ENCODE assay signal across 8 mouse cellular contexts in genomic region chr16:43709062-43709413, GRCm38 (mm10). TPM values are rescaled to one million over a fixed set of nuclear protein-coding genes. Genes with fewer than 3 reads are reported as not detected.
DNase-seq lines count a peak whose midpoint lies in the region; ATAC-seq and TF ChIP-seq lines count a peak whose summit lies in the region.

No protein-coding gene starts in this region.

- H3K36me3 ChIP-seq in hindbrain, embryonic 11.5 days (ENCODE audit: control insufficient read depth, insufficient read depth, low read length): no peaks in the 10 kb centered on the region
- no peaks in the 10 kb centered on the region for H3K36me3 ChIP-seq in splenic B cell, adult 2 months (ENCODE audit: control insufficient read depth, insufficient read depth, low read length, poor library complexity, severe bottlenecking)

- no peaks in the 10 kb centered on the region for H3K9me3 ChIP-seq in hindbrain, embryonic 11.5 days (ENCODE audit: control insufficient read depth, low read length)

- peak overlapping the region; percentile 2 for H3K4me3 ChIP-seq in lung, adult 2 months (replicated peaks; ENCODE audit: extremely low read depth, low read depth, low read length)
- no peak overlapping the region for H3K4me3 ChIP-seq in hindbrain, embryonic 11.5 days (ENCODE audit: low read depth, low read length)

- H3K27ac ChIP-seq in hindbrain, embryonic 11.5 days (ENCODE audit: low read depth, low read length): no peak overlapping the region

- DNase-seq in lung, adult 2 months: no peak
- no peak for DNase-seq in lung, postnatal 10 days
- peak; percentile 4 for DNase-seq in cerebellum, adult 9-10 months
- DNase-seq in hindbrain, embryonic 11.5 days (ENCODE audit: low spot score): peak; percentile 20
- DNase-seq in splenic B cell, adult 2 months (ENCODE audit: low read depth, low spot score): peak; percentile 32
- no peak for DNase-seq in adipocyte (ENCODE audit: low spot score)
- no peak for DNase-seq in left cerebral cortex, adult 11 months (ENCODE audit: low spot score)
- no peak for DNase-seq in embryo, embryonic 10 days (ENCODE audit: low spot score)

- no peaks in the 10 kb centered on the region for H3K27me3 ChIP-seq in hindbrain, embryonic 11.5 days (ENCODE audit: control insufficient read depth, insufficient read depth, low read length)
- H3K27me3 ChIP-seq in splenic B cell, adult 2 months (ENCODE audit: control insufficient read depth, insufficient read depth, low read length, poor library complexity, severe bottlenecking): no peaks in the 10 kb centered on the region

- TF ChIP-seq CTCF in lung, adult 2 months (IDR thresholded peaks at IDR 0.05; ENCODE audit: insufficient read depth, low read length): no peak

- peaks cover 3% of the 10 kb centered on the region; the same call in 1 of the 2 replicates for H3K4me1 ChIP-seq in lung, adult 2 months (ENCODE audit: control insufficient read depth, insufficient read depth, low read length)
- H3K4me1 ChIP-seq in hindbrain, embryonic 11.5 days (replicated peaks; ENCODE audit: control insufficient read depth, insufficient read depth, low read length): no peaks in the 10 kb centered on the region

- 0 out of 2 replicates have a peak overlapping the region, but pooled peaks have one; percentile 1 for H3K4me2 ChIP-seq in hindbrain, embryonic 11.5 days (replicated peaks; ENCODE audit: low read depth, low read length)

- ATAC-seq in hindbrain, embryonic 11.5 days (ENCODE audit: low FRiP score): peak; percentile 81; the same call in 1 of the 2 replicates

- WGBS in lung, adult 2 months: 33% methylated on average over 15 of the region's 15 CpGs
- 63% methylated on average over 15 of the region's 15 CpGs for WGBS in hindbrain, embryonic 11.5 days

- TF ChIP-seq POLR2A in lung, adult 2 months (IDR thresholded peaks at IDR 0.05; ENCODE audit: borderline replicate concordance, extremely low read depth, low read depth, low read length): no peak

- no peak overlapping the region for H3K9ac ChIP-seq in hindbrain, embryonic 11.5 days (ENCODE audit: low read depth, low read length)

RNA-seq across cellular contexts. Expression of gene Drd3, which starts 44.8 kb away (rescaled TPM):
- not detected in 2 replicates for polyA plus RNA-seq in lung, adult 2 months (2012; rRNA removed)
- not detected in 2 replicates for polyA plus RNA-seq in hindbrain, embryonic 11.5 days (2014; fragmentation: Nextera tagmentation; extraction: Ambion mirVana)

RNA-seq across cellular contexts. Expression of gene Tigit, which starts 45.1 kb away (rescaled TPM):
- polyA plus RNA-seq in lung, adult 2 months (2012; rRNA removed): 0.18 and 0.43 TPM in 2 replicates
- not detected in 2 replicates for polyA plus RNA-seq in hindbrain, embryonic 11.5 days (2014; fragmentation: Nextera tagmentation; extraction: Ambion mirVana)

Comparison
In these comparisons a context has a peak if more than half of its experiments do, and no peak if none do; other contexts are left out.
1. DNase-seq: peak in cerebellum, adult 9-10 months (single experiment), hindbrain, embryonic 11.5 days (single experiment) and splenic B cell, adult 2 months (single experiment); none in lung, adult 2 months (single experiment), lung, postnatal 10 days (single experiment), adipocyte (single experiment), left cerebral cortex, adult 11 months (single experiment) and embryo, embryonic 10 days (single experiment).